Mouse (Mus musculus) CD4-positive, CD25-positive, alpha-beta regulatory T cell (primary cell): ENCODE data around the gene Sart1. TPM values are rescaled to one million over a fixed set of nuclear protein-coding genes. Genes with fewer than 3 reads are reported as not detected.

ENCODE experiments used
- polyA plus RNA-seq: library from polyadenylated mRNA; unstranded; fragments of 100-300 nt; shearing (Covaris generic); gene quantifications from one replicate; pipeline ENCODE4 v1.2.1, GENCODE M21; 2017

Sart1 gene
- polyA plus RNA-seq, result 213 TPM

GRCm38 (mm10) chr19:5388588-5389242 is at the start of gene Sart1:
TSS of gene Sart1 (minus strand) at chr19:5388703.

DNA sequence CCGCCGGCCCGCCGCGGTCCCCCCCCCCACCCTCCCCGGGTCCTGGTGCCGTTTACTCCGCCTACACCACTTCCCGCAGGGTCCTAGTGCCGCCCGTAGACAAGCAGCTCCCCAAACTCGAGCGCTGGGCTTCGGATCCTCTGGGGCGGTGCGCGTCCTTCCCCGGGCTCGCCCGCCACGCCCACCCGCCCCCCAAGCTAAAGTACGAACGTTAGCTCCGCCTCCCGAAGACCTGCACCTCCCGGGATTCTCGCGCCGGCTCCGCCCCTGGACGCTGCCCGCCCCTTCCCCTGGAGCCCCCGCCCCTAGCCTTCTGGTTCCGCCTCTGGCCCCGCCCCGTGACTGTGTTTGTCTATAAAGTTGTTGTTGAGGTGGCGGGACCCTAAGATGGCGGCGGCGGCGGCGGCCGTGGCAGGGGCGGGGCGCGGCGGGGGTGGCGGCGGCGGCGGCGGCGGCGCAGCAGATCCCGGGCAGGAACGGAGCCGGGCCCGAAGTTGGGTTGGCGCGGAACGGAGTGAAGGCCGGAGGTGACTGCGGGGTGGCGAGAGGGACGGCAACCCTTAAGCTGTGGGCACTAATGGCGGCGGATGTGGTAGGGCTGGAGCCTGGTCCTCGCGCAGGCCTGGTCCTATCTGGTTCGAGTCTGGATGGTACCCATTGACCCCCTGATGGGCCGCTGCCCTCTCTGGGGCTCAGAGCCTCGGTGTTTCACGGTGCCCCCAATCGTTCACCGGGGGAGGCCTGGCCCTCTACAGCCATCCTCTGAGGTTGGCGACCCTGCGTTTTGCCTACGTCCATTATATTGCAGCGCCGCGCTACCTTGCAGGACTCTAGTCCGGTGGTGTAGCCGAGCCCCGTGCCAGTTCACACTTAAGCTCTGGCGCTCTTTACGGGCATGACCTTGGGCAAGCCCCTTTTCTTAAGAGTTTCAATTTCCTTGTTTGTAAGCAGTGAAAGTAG is 36.6 kb upstream of the Sart1 start, which contains the start of the genes Drap1 and AI837181:
Gene Drap1 (minus strand): TSS at position 198 of the 960 bp plus-strand sequence.
Gene AI837181 (plus strand): TSS at position 363 of the 960 bp plus-strand sequence.

DNA sequence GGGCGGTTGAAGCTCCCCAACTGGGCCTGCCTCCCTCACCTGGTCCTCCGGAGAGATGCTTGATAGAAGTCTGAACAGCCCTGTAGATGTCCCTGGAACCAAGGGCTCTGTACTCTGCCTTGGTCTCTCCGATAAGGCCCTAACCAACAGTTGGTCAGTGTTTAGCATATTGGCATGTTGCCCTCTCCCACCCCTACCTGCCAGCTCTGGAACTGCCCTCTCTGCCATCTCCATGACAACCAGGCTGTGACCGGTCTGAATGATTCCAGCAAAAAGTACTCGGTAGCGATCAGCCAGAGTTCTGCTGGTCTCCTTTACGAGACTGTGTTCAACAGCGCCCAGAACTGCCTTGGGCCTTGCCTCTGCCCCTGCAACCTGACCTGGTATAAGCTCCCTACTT is 13.8 kb upstream of the Sart1 start, which contains the start of gene Tsga10ip:
Gene Tsga10ip (minus strand): TSS at position 234 of the 400 bp plus-strand sequence.

GRCm38 (mm10) chr19:5367053-5367359 is 21.5 kb downstream of the Sart1 start, which contains the start of gene Banf1:
TSS of gene Banf1 (minus strand) at chr19:5367168.

GRCm38 (mm10) chr19:5366175-5367052 is 22.1 kb downstream of the Sart1 start, which contains the start of gene Eif1ad:
TSS of gene Eif1ad (plus strand) at chr19:5366741.

DNA sequence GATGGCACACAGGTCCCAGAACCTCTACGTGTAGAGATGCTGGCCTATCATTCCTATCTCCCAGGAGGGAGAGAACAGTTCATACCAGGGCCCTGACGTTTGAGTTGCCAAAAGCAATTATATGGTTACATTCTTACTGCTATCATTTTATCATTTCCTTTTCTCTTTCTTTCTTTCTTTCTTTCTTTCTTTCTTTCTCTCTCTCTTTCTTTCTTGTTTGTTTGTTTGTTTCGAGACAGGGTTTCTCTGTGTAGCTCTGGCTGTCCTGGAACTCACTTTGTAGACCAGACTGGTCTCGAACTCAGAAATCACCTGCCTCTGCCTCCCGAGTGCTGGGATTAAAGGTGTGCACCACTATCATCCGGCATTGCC is 39.0 kb downstream of the Sart1 start, which contains the start of gene Cst6:
Gene Cst6 (minus strand): TSS at position 73 of the 372 bp plus-strand sequence.

DNA sequence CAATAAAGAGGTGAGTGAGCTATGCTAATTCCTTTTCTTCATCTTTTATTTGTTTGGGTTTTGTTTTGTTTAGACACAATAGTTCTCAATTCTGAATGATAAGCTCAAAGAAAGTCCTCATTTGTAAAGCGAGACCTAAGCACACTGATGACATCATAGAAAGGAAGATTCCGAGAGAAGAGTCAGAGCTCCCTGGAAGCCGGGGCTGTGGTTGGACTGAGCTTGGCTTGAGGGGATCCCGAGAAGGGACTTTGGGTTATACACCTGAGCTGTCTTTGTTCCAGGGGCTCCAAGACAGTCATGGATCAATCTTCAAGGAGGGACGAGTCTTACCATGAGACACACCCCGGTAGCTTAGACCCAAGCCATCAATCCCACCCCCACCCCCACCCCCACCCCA is 53.1 kb downstream of the Sart1 start, which contains the start of gene Catsper1:
Gene Catsper1 (plus strand): TSS at position 301 of the 400 bp plus-strand sequence.

Other genes starting within 250 kb of the Sart1 start
- 134 TPM for gene Pacs1, start 115.6 kb downstream of the Sart1 start, polyA plus RNA-seq
- 354 TPM for gene Sf3b2, start 93.2 kb downstream of the Sart1 start, polyA plus RNA-seq
- gene Gal3st3, start 90.4 kb downstream of the Sart1 start, polyA plus RNA-seq, result 0.20 TPM
- not detected for gene Catsper1, start 53.0 kb downstream of the Sart1 start, polyA plus RNA-seq
- gene Cst6, start 39.1 kb downstream of the Sart1 start, polyA plus RNA-seq, result 0.91 TPM
- gene Eif1ad, start 22.0 kb downstream of the Sart1 start, polyA plus RNA-seq, result 63.2 TPM
- gene Banf1, start 21.5 kb downstream of the Sart1 start, polyA plus RNA-seq, result 304 TPM
- gene Tsga10ip, start 13.8 kb upstream of the Sart1 start, polyA plus RNA-seq, result 0.85 TPM
- gene Drap1, start 36.3 kb upstream of the Sart1 start, polyA plus RNA-seq, result 225 TPM
- 42.6 TPM for gene AI837181, start 36.4 kb upstream of the Sart1 start, polyA plus RNA-seq
- not detected for gene Fosl1, start 58.8 kb upstream of the Sart1 start, polyA plus RNA-seq
- gene Ccdc85b, start 69.2 kb upstream of the Sart1 start, polyA plus RNA-seq, result 12.2 TPM
- gene Fibp, start 71.9 kb upstream of the Sart1 start, polyA plus RNA-seq, result 166 TPM
- 225 TPM for gene Ctsw, start 79.8 kb upstream of the Sart1 start, polyA plus RNA-seq
- 1.9 TPM for gene Efemp2, start 85.3 kb upstream of the Sart1 start, polyA plus RNA-seq
- 81.5 TPM for gene Mus81, start 99.7 kb upstream of the Sart1 start, polyA plus RNA-seq
- 3,756 TPM for gene Cfl1, start 101.8 kb upstream of the Sart1 start, polyA plus RNA-seq
- not detected for gene 1700020D05Rik, start 115.1 kb upstream of the Sart1 start, polyA plus RNA-seq
- gene Snx32, start 121.8 kb upstream of the Sart1 start, polyA plus RNA-seq, result 17.4 TPM
- not detected for gene Ovol1, start 171.9 kb upstream of the Sart1 start, polyA plus RNA-seq
- 18.3 TPM for gene Ap5b1, start 179.3 kb upstream of the Sart1 start, polyA plus RNA-seq
- 127 TPM for gene Rnaseh2c, start 213.2 kb upstream of the Sart1 start, polyA plus RNA-seq
- gene Kat5, start 221.5 kb upstream of the Sart1 start, polyA plus RNA-seq, result 56.1 TPM
- gene Rela, start 248.8 kb upstream of the Sart1 start, polyA plus RNA-seq, result 180 TPM